Mouse (Mus musculus): ENCODE measurements around the gene Akt1. TPM values are rescaled to one million over a fixed set of nuclear protein-coding genes. Genes with fewer than 3 reads are reported as not detected.
A peak's percentile ranks its signal among the peaks of the same experiment; 100 is the strongest.

Gene Akt1
- polyA plus RNA-seq, 1 experiment from 2014 or later: 50.8 TPM

- no peaks in the 10 kb centered on the region for H3K36me3 ChIP-seq (ENCODE audit: control insufficient read depth, insufficient read depth, low read length)
- WGBS: 78% methylated on average over 6 of the region's 6 CpGs
- no peaks in the 10 kb centered on the region for H3K27me3 ChIP-seq (ENCODE audit: control insufficient read depth, insufficient read depth, low read length)
- H3K9me3 ChIP-seq (ENCODE audit: control insufficient read depth, low read length): no peaks in the 10 kb centered on the region
- H3K27ac ChIP-seq (ENCODE audit: low read depth, low read length): no peak overlapping the region
- H3K4me1 ChIP-seq (replicated peaks; ENCODE audit: control insufficient read depth, insufficient read depth, low read length): no peaks in the 10 kb centered on the region
- H3K9ac ChIP-seq (ENCODE audit: low read depth, low read length): no peak overlapping the region
- DNase-seq (ENCODE audit: low spot score): no peak
- no peak overlapping the region for H3K4me3 ChIP-seq (ENCODE audit: low read depth, low read length)
- ATAC-seq (ENCODE audit: low FRiP score): no peak
- H3K4me2 ChIP-seq (replicated peaks; ENCODE audit: low read depth, low read length): no peak overlapping the region
Measured at GRCm38 (mm10) chr12:112606998-112607397, 67.7 kb downstream of the Akt1 start.

GRCm38 (mm10) chr12:112605766-112606165, 68.9 kb downstream of the Akt1 start:
- Histone ChIP-seq H3K9me3 (ENCODE audit: control insufficient read depth, low read length) (no peaks in the 10 kb centered on the region), H3K4me3 (ENCODE audit: low read depth, low read length) (no peak overlapping the region), H3K4me2 (replicated peaks; ENCODE audit: low read depth, low read length) (no peak overlapping the region), H3K4me1 (replicated peaks; ENCODE audit: control insufficient read depth, insufficient read depth, low read length) (no peaks in the 10 kb centered on the region), H3K27ac (ENCODE audit: low read depth, low read length) (no peak overlapping the region), H3K36me3 (ENCODE audit: control insufficient read depth, insufficient read depth, low read length) (no peaks in the 10 kb centered on the region), H3K27me3 (ENCODE audit: control insufficient read depth, insufficient read depth, low read length) (no peaks in the 10 kb centered on the region), H3K9ac (ENCODE audit: low read depth, low read length) (no peak overlapping the region)
- WGBS: 50% methylated on average over 6 of the region's 6 CpGs
- DNase-seq (ENCODE audit: low spot score): peak; percentile 82
- ATAC-seq (ENCODE audit: low FRiP score): peak; percentile 66; the same call in 1 of the 2 replicates

- Histone ChIP-seq H3K27ac (ENCODE audit: low read depth, low read length) (no peak overlapping the region), H3K9me3 (ENCODE audit: control insufficient read depth, low read length) (no peaks in the 10 kb centered on the region), H3K4me2 (replicated peaks; ENCODE audit: low read depth, low read length) (no peak overlapping the region), H3K27me3 (ENCODE audit: control insufficient read depth, insufficient read depth, low read length) (no peaks in the 10 kb centered on the region), H3K9ac (ENCODE audit: low read depth, low read length) (no peak overlapping the region), H3K4me3 (ENCODE audit: low read depth, low read length) (no peak overlapping the region), H3K36me3 (ENCODE audit: control insufficient read depth, insufficient read depth, low read length) (no peaks in the 10 kb centered on the region), H3K4me1 (replicated peaks; ENCODE audit: control insufficient read depth, insufficient read depth, low read length) (no peaks in the 10 kb centered on the region)
- ATAC-seq (ENCODE audit: low FRiP score) (peak; percentile 62), DNase-seq (ENCODE audit: low spot score) (peak; percentile 67)
- 64% methylated on average over 20 of the region's 20 CpGs for WGBS
Measured at GRCm38 (mm10) chr12:112604709-112605649, 69.7 kb downstream of the Akt1 start.

DNA sequence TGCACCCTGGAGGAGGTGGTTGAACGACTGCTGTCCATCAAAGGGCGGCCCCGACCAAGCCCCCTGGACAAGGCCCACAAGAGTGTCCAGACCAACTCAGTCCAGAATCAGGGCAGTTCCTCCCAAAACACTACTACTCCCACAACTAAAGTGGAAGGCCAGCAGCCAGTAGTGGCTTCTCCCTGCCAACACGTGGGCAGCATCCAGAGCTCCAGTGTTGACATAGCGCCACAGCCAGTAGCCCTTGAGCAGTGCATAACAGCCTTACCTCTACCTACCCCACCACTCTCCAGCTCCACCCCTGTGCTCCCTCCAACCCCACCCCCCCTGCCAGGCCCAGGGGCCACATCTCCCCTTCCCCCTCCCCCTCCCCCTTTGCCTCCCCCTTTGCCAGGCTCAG, 70.7 kb downstream of the Akt1 start:
- Histone ChIP-seq H3K9ac (ENCODE audit: low read depth, low read length) (no peak overlapping the region), H3K4me3 (ENCODE audit: low read depth, low read length) (no peak overlapping the region), H3K27ac (ENCODE audit: low read depth, low read length) (no peak overlapping the region), H3K9me3 (ENCODE audit: control insufficient read depth, low read length) (no peaks in the 10 kb centered on the region), H3K4me1 (replicated peaks; ENCODE audit: control insufficient read depth, insufficient read depth, low read length) (no peaks in the 10 kb centered on the region), H3K36me3 (ENCODE audit: control insufficient read depth, insufficient read depth, low read length) (no peaks in the 10 kb centered on the region), H3K27me3 (ENCODE audit: control insufficient read depth, insufficient read depth, low read length) (no peaks in the 10 kb centered on the region), H3K4me2 (replicated peaks; ENCODE audit: low read depth, low read length) (no peak overlapping the region)
- no peak for DNase-seq (ENCODE audit: low spot score)
- ATAC-seq (ENCODE audit: low FRiP score): no peak
- WGBS: 89% methylated on average over 5 of the region's 5 CpGs

Other genes starting within 250 kb of the Akt1 start
- gene A530016L24Rik, start 185.4 kb downstream of the Akt1 start, polyA plus RNA-seq (2014; fragmentation: Nextera tagmentation; extraction: Ambion mirVana): not detected in 2 replicates
- 6.0 and 7.0 TPM in 2 replicates for gene Tmem179, start 158.1 kb downstream of the Akt1 start, polyA plus RNA-seq (2014; fragmentation: Nextera tagmentation; extraction: Ambion mirVana)
- 1.2 and 1.4 TPM in 2 replicates for gene Inf2, start 86.1 kb downstream of the Akt1 start, polyA plus RNA-seq (2014; fragmentation: Nextera tagmentation; extraction: Ambion mirVana)
- 2.1 and 2.6 TPM in 2 replicates for gene Adssl1, start 54.8 kb downstream of the Akt1 start, polyA plus RNA-seq (2014; fragmentation: Nextera tagmentation; extraction: Ambion mirVana)
- 178 and 182 TPM in 2 replicates for gene Siva1, start 30.2 kb downstream of the Akt1 start, polyA plus RNA-seq (2014; fragmentation: Nextera tagmentation; extraction: Ambion mirVana)
- 4.3 and 7.0 TPM in 2 replicates for gene Zbtb42, start 3.9 kb upstream of the Akt1 start, polyA plus RNA-seq (2014; fragmentation: Nextera tagmentation; extraction: Ambion mirVana)
- gene Cep170b, start 45.6 kb upstream of the Akt1 start, polyA plus RNA-seq (2014; fragmentation: Nextera tagmentation; extraction: Ambion mirVana): 8.5 and 8.7 TPM in 2 replicates
- gene Pld4, start 85.8 kb upstream of the Akt1 start, polyA plus RNA-seq (2014; fragmentation: Nextera tagmentation; extraction: Ambion mirVana): 4.7 and 6.2 TPM in 2 replicates
- gene Ahnak2, start 127.8 kb upstream of the Akt1 start, polyA plus RNA-seq (2014; fragmentation: Nextera tagmentation; extraction: Ambion mirVana): 0.21 and 0.29 TPM in 2 replicates
- 15.4 and 15.9 TPM in 2 replicates for gene Clba1, start 134.1 kb upstream of the Akt1 start, polyA plus RNA-seq (2014; fragmentation: Nextera tagmentation; extraction: Ambion mirVana)
- gene Cdca4, start 154.5 kb upstream of the Akt1 start, polyA plus RNA-seq (2014; fragmentation: Nextera tagmentation; extraction: Ambion mirVana): 146 and 151 TPM in 2 replicates
- gene Gpr132, start 193.3 kb upstream of the Akt1 start, polyA plus RNA-seq (2014; fragmentation: Nextera tagmentation; extraction: Ambion mirVana): not detected in 2 replicates

Measured in hindbrain, embryonic 11.5 days (tissue).